In the genomic region with DNA sequence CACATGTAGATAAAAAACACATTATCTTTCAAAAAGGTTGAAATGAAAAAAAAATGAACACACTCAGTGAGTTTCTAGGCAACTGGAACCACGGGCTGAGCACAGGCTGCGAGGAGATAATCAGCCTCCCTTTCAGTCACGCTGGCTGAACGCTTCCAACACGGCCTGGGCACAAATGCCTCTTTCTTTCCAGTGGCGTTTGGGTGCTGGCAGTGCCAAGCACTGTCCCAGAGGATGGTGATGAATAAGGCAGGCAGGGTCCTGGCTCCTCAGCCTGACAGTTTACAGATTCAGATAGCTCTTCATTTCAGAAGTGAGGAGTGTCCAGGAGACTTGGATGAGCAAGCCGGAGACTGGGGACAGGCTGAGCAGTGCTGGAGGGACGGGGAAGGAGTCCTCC, we compare ENCODE assay signal across 10 mouse cellular contexts.
DNase-seq lines count a peak whose midpoint lies in the region; ATAC-seq and TF ChIP-seq lines count a peak whose summit lies in the region.
"Had no signal": no experiment of that assay in that cellular context is flagged by ENCODE, and none has a peak within 500 bp of the region (broad histone marks: within the 10 kb centered on the region; RNA-seq: fewer than 3 reads in every experiment).

No protein-coding gene starts in this region.

- no peaks in the 10 kb centered on the region for H3K9me3 ChIP-seq in forebrain, embryonic 15.5 days
- no peaks in the 10 kb centered on the region for H3K9me3 ChIP-seq in forebrain, embryonic 11.5 days (ENCODE audit: control insufficient read depth, low read length)
- H3K9me3 ChIP-seq in liver, embryonic 11.5 days (ENCODE audit: control insufficient read depth, low read length) = no peaks in the 10 kb centered on the region
- no peaks in the 10 kb centered on the region for H3K9me3 ChIP-seq in intestine, postnatal 0 days (ENCODE audit: control insufficient read depth)

- peak; percentile 55 for ATAC-seq in forebrain, embryonic 15.5 days (replicated peaks)
- ATAC-seq in forebrain, embryonic 11.5 days (replicated peaks; ENCODE audit: low FRiP score) = no peak
- ATAC-seq in liver, embryonic 11.5 days (replicated peaks; ENCODE audit: low FRiP score) = no peak
- ATAC-seq in intestine, postnatal 0 days = no peak

- TF ChIP-seq CTCF in left cerebral cortex, adult 2 months (IDR thresholded peaks at IDR 0.05) = no peak
- TF ChIP-seq CTCF in intestine, postnatal 0 days (IDR thresholded peaks at IDR 0.05; ENCODE audit: low read depth) = no peak

- H3K9ac ChIP-seq in forebrain, embryonic 15.5 days (replicated peaks) = no peak overlapping the region
- no peak overlapping the region for H3K9ac ChIP-seq in forebrain, embryonic 11.5 days (ENCODE audit: low read length)
- H3K9ac ChIP-seq in liver, embryonic 11.5 days (ENCODE audit: low read depth, low read length) = no peak overlapping the region
- no peak overlapping the region for H3K9ac ChIP-seq in intestine, postnatal 0 days (ENCODE audit: low read depth, low read length)

- peak overlapping the region; percentile 12 for H3K27ac ChIP-seq in forebrain, embryonic 15.5 days (replicated peaks)
- no peak overlapping the region for H3K27ac ChIP-seq in forebrain, embryonic 11.5 days (ENCODE audit: low read depth, low read length)
- peak overlapping the region; percentile 90 for H3K27ac ChIP-seq in left cerebral cortex, adult 2 months
- no peak overlapping the region for H3K27ac ChIP-seq in liver, embryonic 11.5 days (ENCODE audit: low read depth, low read length)
- no peak overlapping the region for H3K27ac ChIP-seq in intestine, postnatal 0 days (ENCODE audit: low read depth, low read length)

- no peaks in the 10 kb centered on the region for H3K36me3 ChIP-seq in forebrain, embryonic 15.5 days
- no peaks in the 10 kb centered on the region for H3K36me3 ChIP-seq in forebrain, embryonic 11.5 days (ENCODE audit: control insufficient read depth, insufficient read depth, low read length)
- no peaks in the 10 kb centered on the region for H3K36me3 ChIP-seq in liver, embryonic 11.5 days (ENCODE audit: control insufficient read depth, insufficient read depth, low read length)
- no peaks in the 10 kb centered on the region for H3K36me3 ChIP-seq in intestine, postnatal 0 days (ENCODE audit: control insufficient read depth, insufficient read depth)

- no peaks in the 10 kb centered on the region for H3K27me3 ChIP-seq in forebrain, embryonic 15.5 days
- H3K27me3 ChIP-seq in forebrain, embryonic 11.5 days (ENCODE audit: control insufficient read depth, insufficient read depth, low read length) = no peaks in the 10 kb centered on the region
- no peaks in the 10 kb centered on the region for H3K27me3 ChIP-seq in liver, embryonic 11.5 days (replicated peaks; ENCODE audit: control insufficient read depth, insufficient read depth, low read length)
- H3K27me3 ChIP-seq in intestine, postnatal 0 days (replicated peaks; ENCODE audit: control insufficient read depth, insufficient read depth, low read length) = no peaks in the 10 kb centered on the region

- H3K4me3 ChIP-seq in forebrain, embryonic 15.5 days = no peak overlapping the region
- H3K4me3 ChIP-seq in forebrain, embryonic 11.5 days (ENCODE audit: low read depth, low read length) = no peak overlapping the region
- H3K4me3 ChIP-seq in left cerebral cortex, adult 2 months = no peak overlapping the region
- H3K4me3 ChIP-seq in liver, embryonic 11.5 days (ENCODE audit: low read depth, low read length) = no peak overlapping the region
- H3K4me3 ChIP-seq in intestine, postnatal 0 days (ENCODE audit: low read depth, low read length) = no peak overlapping the region

- intact Hi-C loops in left cerebral cortex, adult 2 months (cut with DNase I) = loop anchor here (2.0 to 10.0 kb wide), 3 partner anchors 41 to 689 kb away; a partner anchor contains a TSS
- intact Hi-C loops in gastrocnemius, postnatal 36 days (cut with DNase I) = no loop called here

- no peak overlapping the region for H3K4me2 ChIP-seq in forebrain, embryonic 15.5 days (replicated peaks)
- no peak overlapping the region for H3K4me2 ChIP-seq in forebrain, embryonic 11.5 days (ENCODE audit: low read depth, low read length, severe bottlenecking)
- H3K4me2 ChIP-seq in liver, embryonic 11.5 days = no peak overlapping the region
- H3K4me2 ChIP-seq in intestine, postnatal 0 days (replicated peaks; ENCODE audit: low read depth) = no peak overlapping the region

- 31% methylated on average over 8 of the region's 8 CpGs for WGBS in forebrain, embryonic 15.5 days
- WGBS in forebrain, embryonic 11.5 days = 78% methylated on average over 8 of the region's 8 CpGs
- 72% methylated on average over 8 of the region's 8 CpGs for WGBS in liver, embryonic 11.5 days
- 72% methylated on average over 8 of the region's 8 CpGs for WGBS in intestine, postnatal 0 days

- no peak for DNase-seq in forebrain, embryonic 11.5 days (ENCODE audit: low spot score)
- DNase-seq in frontal cortex, adult 2 months (ENCODE audit: extremely low spot score in 1 of 2, low spot score in 1 of 2) = peak; percentile 44 to 69
- peak; percentile 43 to 58 for DNase-seq in left cerebral cortex, adult 2 months (ENCODE audit: extremely low spot score in 1 of 2, low spot score in 2 of 2)
- DNase-seq in right cerebral cortex, adult 18-20 months = peak; percentile 72
- DNase-seq in liver, embryonic 11.5 days (ENCODE audit: low spot score) = no peak
- DNase-seq in gastrocnemius, postnatal 36 days = no peak
- DNase-seq: kidney, postnatal 25 days; thymus, adult 18-20 months had no signal

- H3K4me1 ChIP-seq in forebrain, embryonic 15.5 days = peaks cover 19% of the 10 kb centered on the region
- no peaks in the 10 kb centered on the region for H3K4me1 ChIP-seq in forebrain, embryonic 11.5 days (replicated peaks; ENCODE audit: control insufficient read depth, insufficient read depth, low read length)
- no peaks in the 10 kb centered on the region for H3K4me1 ChIP-seq in liver, embryonic 11.5 days (replicated peaks; ENCODE audit: control insufficient read depth, insufficient read depth, low read length)
- no peaks in the 10 kb centered on the region for H3K4me1 ChIP-seq in intestine, postnatal 0 days (replicated peaks; ENCODE audit: control insufficient read depth, insufficient read depth, low read length)

Comparison
In these comparisons a context has a peak if more than half of its experiments do, and no peak if none do; other contexts are left out.
1. H3K27ac ChIP-seq: peak in forebrain, embryonic 15.5 days (single experiment) and left cerebral cortex, adult 2 months (single experiment); none in forebrain, embryonic 11.5 days (single experiment), liver, embryonic 11.5 days (single experiment) and intestine, postnatal 0 days (single experiment).
2. DNase-seq: peak in frontal cortex, adult 2 months (2 of 2), left cerebral cortex, adult 2 months (2 of 2) and right cerebral cortex, adult 18-20 months (single experiment); none in forebrain, embryonic 11.5 days (single experiment), liver, embryonic 11.5 days (single experiment) and gastrocnemius, postnatal 36 days (0 of 2).